Mouse (Mus musculus) intestine, postnatal 0 days (tissue): ENCODE data around the gene Rps6kl1. TPM values are rescaled to one million over a fixed set of nuclear protein-coding genes. Genes with fewer than 3 reads are reported as not detected.

Source experiments
- ATAC-seq: fragments of 200-750 bp; cut with Nextera tagmentation; 2 replicates; pipeline ENCODE4 v1.8.0; 2017; ENCODE audit warnings: mild to moderate bottlenecking, moderate TSS enrichment, moderate library complexity
- H3K27ac ChIP-seq: fragments of 300-500 bp; sonication (generic); 2 replicates; pipeline ENCODE4 v1.5.1; 2014; ENCODE audit warnings: mild to moderate bottlenecking, low read depth, low read length, moderate library complexity
- H3K27me3 ChIP-seq: fragments of 300-500 bp; sonication (generic); replicated peaks from 2 replicates; pipeline ENCODE4 v1.6.1; 2014; ENCODE audit warnings: low read length, mixed read lengths; ENCODE audit not compliant: control insufficient read depth, insufficient read depth
- H3K36me3 ChIP-seq: fragments of 300-500 bp; sonication (generic); 2 replicates; pipeline ENCODE4 v1.6.1; 2014; ENCODE audit warnings: mild to moderate bottlenecking, moderate library complexity; ENCODE audit not compliant: control insufficient read depth, insufficient read depth
- H3K4me1 ChIP-seq: fragments of 300-500 bp; sonication (generic); replicated peaks from 2 replicates; pipeline ENCODE4 v1.6.1; 2014; ENCODE audit warnings: antibody characterized with exemption, low read length, mixed read lengths; ENCODE audit not compliant: control insufficient read depth, insufficient read depth
- H3K4me2 ChIP-seq: fragments of 300-500 bp; sonication (generic); replicated peaks from 2 replicates; pipeline ENCODE4 v1.6.1; 2014; ENCODE audit warnings: low read depth, mild to moderate bottlenecking, moderate library complexity
- H3K4me3 ChIP-seq: fragments of 300-500 bp; sonication (generic); 2 replicates; pipeline ENCODE4 v1.5.1; 2014; ENCODE audit warnings: low read depth, low read length
- H3K9ac ChIP-seq: fragments of 300-500 bp; sonication (generic); 2 replicates; pipeline ENCODE4 v1.6.1; 2014; ENCODE audit warnings: mild to moderate bottlenecking, low read depth, low read length
- H3K9me3 ChIP-seq: fragments of 300-500 bp; sonication (generic); 2 replicates; pipeline ENCODE4 v1.6.1; 2016; ENCODE audit warnings: mixed run types; ENCODE audit not compliant: control insufficient read depth
- CTCF ChIP-seq: sonication (generic); IDR thresholded peaks from 2 replicates; pipeline ENCODE4 v1.5.1; 2016; ENCODE audit warnings: low read depth, mild to moderate bottlenecking, control low read depth, antibody characterized with exemption, moderate library complexity
- whole genome bisulfite sequencing: fragments of 180-500 bp; shearing (Covaris S2); extraction: QIAGEN DNeasy Blood & Tissue Kit; methylation state at CpG from one replicate; pipeline ENCODE4 v1.1.7; 2014; 5-methylcytosine and 5-hydroxymethylcytosine counted together
- polyA plus RNA-seq: library from polyadenylated mRNA; unstranded; fragments of >200 nt; fragmentation: Nextera tagmentation; extraction: Ambion mirVana; gene quantifications from 2 replicates; pipeline ENCODE4 v1.2.1, GENCODE M21; 2015

Rps6kl1 gene
- polyA plus RNA-seq, 1 experiment from 2014 or later = 1.3 TPM

- no peak for TF ChIP-seq CTCF
- no peak overlapping the region; the same call in 1 of the 2 replicates for H3K4me2 ChIP-seq
- H3K4me1 ChIP-seq = peaks cover 10% of the 10 kb centered on the region
- 93% methylated on average over 3 of the region's 3 CpGs for WGBS
- peak overlapping the region; percentile 91 for H3K27ac ChIP-seq
- ATAC-seq = no peak
- H3K27me3 ChIP-seq = no peaks in the 10 kb centered on the region
- no peak overlapping the region for H3K4me3 ChIP-seq
- peaks cover 25% of the 10 kb centered on the region for H3K36me3 ChIP-seq
- no peak overlapping the region for H3K9ac ChIP-seq
- no peaks in the 10 kb centered on the region for H3K9me3 ChIP-seq
Measured at GRCm38 (mm10) chr12:85113917-85114316, 37.1 kb downstream of the Rps6kl1 start.

- H3K4me1 ChIP-seq = peaks cover 10% of the 10 kb centered on the region
- 0 out of 2 replicates have a peak overlapping the region, but pooled peaks have one; percentile 37 for H3K9ac ChIP-seq
- H3K4me3 ChIP-seq = no peak overlapping the region
- WGBS = 31% methylated on average over 3 of the region's 3 CpGs
- peak overlapping the region; percentile 91 for H3K27ac ChIP-seq
- peaks cover 20% of the 10 kb centered on the region; the same call in 1 of the 2 replicates for H3K36me3 ChIP-seq
- TF ChIP-seq CTCF = no peak
- ATAC-seq = peak; percentile 83
- H3K9me3 ChIP-seq = no peaks in the 10 kb centered on the region
- peak overlapping the region; percentile 87 for H3K4me2 ChIP-seq
- no peaks in the 10 kb centered on the region for H3K27me3 ChIP-seq
Measured at GRCm38 (mm10) chr12:85113337-85113736, 37.7 kb downstream of the Rps6kl1 start.

- H3K9me3 ChIP-seq = no peaks in the 10 kb centered on the region
- peak overlapping the region; percentile 87 for H3K4me2 ChIP-seq
- peak; percentile 81 for ATAC-seq
- peaks cover 10% of the 10 kb centered on the region for H3K4me1 ChIP-seq
- no peak for TF ChIP-seq CTCF
- WGBS = 62% methylated on average over 7 of the region's 7 CpGs
- H3K9ac ChIP-seq = peak overlapping the region; percentile 37; the same call in 1 of the 2 replicates
- H3K36me3 ChIP-seq = peaks cover 13% of the 10 kb centered on the region; the same call in 1 of the 2 replicates
- H3K27me3 ChIP-seq = no peaks in the 10 kb centered on the region
- peak overlapping the region; percentile 100; the same call in 1 of the 2 replicates for H3K4me3 ChIP-seq
- H3K27ac ChIP-seq = peak overlapping the region; percentile 91
Measured at GRCm38 (mm10) chr12:85112550-85113251, 38.4 kb downstream of the Rps6kl1 start.

GRCm38 (mm10) chr12:85110698-85111592 lies 40.1 kb downstream of the Rps6kl1 start, which contains the start of the genes Prox2 and Dlst:
TSS of gene Prox2 (minus strand) at chr12:85110759.
TSS of gene Dlst (plus strand) at chr12:85110833.
- WGBS = under 1% methylated on average over 83 of the region's 83 CpGs
- peaks cover 10% of the 10 kb centered on the region; the same call in 1 of the 2 replicates for H3K36me3 ChIP-seq
- no peaks in the 10 kb centered on the region for H3K9me3 ChIP-seq
- no peak for TF ChIP-seq CTCF
- peaks cover 10% of the 10 kb centered on the region for H3K4me1 ChIP-seq
- H3K27me3 ChIP-seq = no peaks in the 10 kb centered on the region
- H3K27ac ChIP-seq = peak within 1 kb of the TSS; percentile 94
- peak within 1 kb of the TSS; percentile 87 for H3K4me2 ChIP-seq
- peak within 1 kb of the TSS; percentile 94 for H3K9ac ChIP-seq
- peak within 1 kb of the TSS; percentile 100 for H3K4me3 ChIP-seq
- peak; percentile 83 for ATAC-seq

- no peaks in the 10 kb centered on the region for H3K9me3 ChIP-seq
- peak overlapping the region; percentile 100 for H3K4me3 ChIP-seq
- H3K4me1 ChIP-seq = peaks cover 10% of the 10 kb centered on the region
- peak overlapping the region; percentile 87 for H3K4me2 ChIP-seq
- ATAC-seq = no peak
- TF ChIP-seq CTCF = no peak
- peak overlapping the region; percentile 94; the same call in 1 of the 2 replicates for H3K27ac ChIP-seq
- peak overlapping the region; percentile 94 for H3K9ac ChIP-seq
- WGBS = 12% methylated on average over 18 of the region's 18 CpGs
- H3K27me3 ChIP-seq = no peaks in the 10 kb centered on the region
- peaks cover 8% of the 10 kb centered on the region; the same call in 1 of the 2 replicates for H3K36me3 ChIP-seq
Measured at GRCm38 (mm10) chr12:85110011-85110697, 40.9 kb downstream of the Rps6kl1 start.
